Mouse (Mus musculus) olfactory bulb, adult 2 months (tissue): Measurements from ENCODE around the gene Ksr2. TPM values are rescaled to one million over a fixed set of nuclear protein-coding genes. Genes with fewer than 3 reads are reported as not detected.
"Not testable (repeated sequence)": the region's sequence is repeated elsewhere in the genome, so short reads cannot be mapped to it uniquely, and the experiment has no call there.

ENCODE experiments used
- H3K27ac ChIP-seq: fragments of 200-500 bp; 2 replicates; pipeline ENCODE4 v1.5.1; 2012; ENCODE audit warnings: low read depth, low read length; ENCODE audit not compliant: insufficient read depth
- H3K4me1 ChIP-seq: fragments of 200-500 bp; 2 replicates; pipeline ENCODE4 v1.6.1; 2012; ENCODE audit warnings: low read length; ENCODE audit not compliant: control insufficient read depth, insufficient read depth
- H3K4me3 ChIP-seq: fragments of 200-500 bp; 2 replicates; pipeline ENCODE4 v1.5.1; 2012; ENCODE audit warnings: mild to moderate bottlenecking, low read depth, low read length, moderate library complexity; ENCODE audit not compliant: insufficient read depth
- CTCF ChIP-seq: fragments of 200-500 bp; IDR thresholded peaks from 2 replicates; pipeline ENCODE4 v1.5.1; 2012; ENCODE audit warnings: low read depth, mild to moderate bottlenecking, low read length, moderate library complexity; ENCODE audit not compliant: insufficient read depth
- POLR2A ChIP-seq: fragments of 200-500 bp; IDR thresholded peaks from 2 replicates; pipeline ENCODE4 v1.6.1; 2012; ENCODE audit warnings: mild to moderate bottlenecking, low read depth, low read length, moderate library complexity; ENCODE audit not compliant: insufficient read depth
- WGBS: fragments of 180-500 bp; shearing (Covaris S2); methylation state at CpG from one replicate; pipeline ENCODE4 v1.1.7; 2018; 5-methylcytosine and 5-hydroxymethylcytosine counted together
- polyA plus RNA-seq: library from polyadenylated mRNA; stranded (reverse); fragments of >200 nt; gene quantifications from 2 replicates; pipeline ENCODE4 v1.2.4, GENCODE M21; 2012; ENCODE audit warnings: low replicate concordance; ENCODE audit not compliant: missing spikeins, insufficient read depth, insufficient read length

Gene Ksr2
- polyA plus RNA-seq, 1 experiment: not detected

- no peak for TF ChIP-seq CTCF
- TF ChIP-seq POLR2A: no peak
- H3K27ac ChIP-seq: no peak overlapping the region
- WGBS: 84% methylated on average over 9 of the region's 9 CpGs
Observed at GRCm38 (mm10) chr5:117399281-117399680, 14.5 kb upstream of the Ksr2 start.

GRCm38 (mm10) chr5:117403609-117404008 lies 10.2 kb upstream of the Ksr2 start:
- Histone ChIP-seq H3K4me1 (no peaks in the 10 kb centered on the region), H3K27ac (no peak overlapping the region), H3K4me3 (no peak overlapping the region)
- TF ChIP-seq POLR2A (no peak), CTCF (no peak)
- WGBS: 91% methylated on average over 8 of the region's 8 CpGs

More at GRCm38 (mm10) chr5:117399281-117399680, 14.5 kb upstream of the Ksr2 start:
- Histone ChIP-seq H3K4me1 (no peaks in the 10 kb centered on the region), H3K4me3 (no peak overlapping the region)

- WGBS: 98% methylated on average over 2 of the region's 2 CpGs
- not testable (repeated sequence) for H3K4me3 ChIP-seq, H3K27ac ChIP-seq, H3K4me1 ChIP-seq
Observed at GRCm38 (mm10) chr5:117404671-117405070, 9.1 kb upstream of the Ksr2 start.

- no peak overlapping the region for H3K27ac ChIP-seq
- no peak overlapping the region for H3K4me3 ChIP-seq
- WGBS: 71% methylated on average over 4 of the region's 4 CpGs
- no peak for TF ChIP-seq CTCF
- no peak for TF ChIP-seq POLR2A
- no peaks in the 10 kb centered on the region for H3K4me1 ChIP-seq
Observed at GRCm38 (mm10) chr5:117408216-117408615, 5.6 kb upstream of the Ksr2 start.

- H3K4me1 ChIP-seq: no peaks in the 10 kb centered on the region
- no peak overlapping the region for H3K4me3 ChIP-seq
- WGBS: 82% methylated on average over 6 of the region's 6 CpGs
- TF ChIP-seq POLR2A (no peak), CTCF (no peak)
- H3K27ac ChIP-seq: no peak overlapping the region
Observed at GRCm38 (mm10) chr5:117409369-117409768, 4.4 kb upstream of the Ksr2 start.

- peak overlapping the region; percentile 80 for H3K4me3 ChIP-seq
- 1% methylated on average over 10 of the region's 10 CpGs for WGBS
- H3K4me1 ChIP-seq: peaks cover 9% of the 10 kb centered on the region
- TF ChIP-seq CTCF (no peak), POLR2A (no peak)
- peak overlapping the region; percentile 86 for H3K27ac ChIP-seq
Observed at GRCm38 (mm10) chr5:117414611-117415010, 811 bp downstream of the Ksr2 start.

GRCm38 (mm10) chr5:117415011-117415912 lies 1.5 kb downstream of the Ksr2 start:
- 7% methylated on average over 19 of the region's 19 CpGs for WGBS
- no peak for TF ChIP-seq POLR2A
- TF ChIP-seq CTCF: no peak
- Histone ChIP-seq H3K27ac (peak overlapping the region; percentile 41; the same call in 1 of the 2 replicates), H3K4me1 (peaks cover 9% of the 10 kb centered on the region), H3K4me3 (peak overlapping the region; percentile 80)

- H3K4me1 ChIP-seq: peaks cover 11% of the 10 kb centered on the region
- 78% methylated on average over 2 of the region's 2 CpGs for WGBS
- no peak for TF ChIP-seq POLR2A
- TF ChIP-seq CTCF: no peak
- H3K27ac ChIP-seq: no peak overlapping the region
- H3K4me3 ChIP-seq: no peak overlapping the region
Observed at GRCm38 (mm10) chr5:117417442-117417841, 3.6 kb downstream of the Ksr2 start.

GRCm38 (mm10) chr5:117433501-117433900 lies 19.7 kb downstream of the Ksr2 start:
- WGBS: 85% methylated on average over 7 of the region's 7 CpGs
- not testable (repeated sequence) for H3K4me3 ChIP-seq, H3K27ac ChIP-seq, H3K4me1 ChIP-seq
